Mouse (Mus musculus) heart, embryonic 12.5 days (tissue): ENCODE data around the gene Fads1. TPM values are rescaled to one million over a fixed set of nuclear protein-coding genes. Genes with fewer than 3 reads are reported as not detected.

ENCODE experiments used
- ATAC-seq: fragments of 200-750 bp; cut with Nextera tagmentation; 2 replicates; pipeline ENCODE4 v1.8.0; 2017; ENCODE audit warnings: moderate TSS enrichment, moderate library complexity; ENCODE audit not compliant: insufficient number of reproducible peaks, low FRiP score
- H3K27ac ChIP-seq: fragments of 300-500 bp; sonication (generic); 2 replicates; pipeline ENCODE4 v1.5.1; 2016; ENCODE audit warnings: mild to moderate bottlenecking, moderate library complexity; ENCODE audit not compliant: poor library complexity, severe bottlenecking
- H3K27me3 ChIP-seq: fragments of 300-500 bp; sonication (generic); replicated peaks from 2 replicates; pipeline ENCODE4 v1.6.1; 2016; ENCODE audit warnings: mild to moderate bottlenecking, moderate library complexity
- H3K36me3 ChIP-seq: fragments of 300-500 bp; sonication (generic); 2 replicates; pipeline ENCODE4 v1.6.1; 2016; ENCODE audit warnings: mild to moderate bottlenecking, moderate library complexity
- H3K4me1 ChIP-seq: fragments of 300-500 bp; sonication (generic); replicated peaks from 2 replicates; pipeline ENCODE4 v1.6.1; 2016; ENCODE audit warnings: mild to moderate bottlenecking
- H3K4me2 ChIP-seq: fragments of 300-500 bp; sonication (generic); 2 replicates; pipeline ENCODE4 v1.6.1; 2016; ENCODE audit warnings: mild to moderate bottlenecking, moderate library complexity
- H3K4me3 ChIP-seq: fragments of 300-500 bp; sonication (generic); 2 replicates; pipeline ENCODE4 v1.5.1; 2016; ENCODE audit warnings: mild to moderate bottlenecking
- H3K9ac ChIP-seq: fragments of 300-500 bp; sonication (generic); 2 replicates; pipeline ENCODE4 v1.6.1; 2016; ENCODE audit warnings: mild to moderate bottlenecking, moderate library complexity
- H3K9me3 ChIP-seq: fragments of 300-500 bp; sonication (generic); replicated peaks from 2 replicates; pipeline ENCODE4 v1.6.1; 2016; ENCODE audit warnings: mild to moderate bottlenecking, moderate library complexity
- WGBS: fragments of 180-500 bp; shearing (Covaris S2); methylation state at CpG from one replicate; pipeline ENCODE4 v1.1.7; 2016; 5-methylcytosine and 5-hydroxymethylcytosine counted together
- polyA plus RNA-seq: library from polyadenylated mRNA; unstranded; fragments of >200 nt; fragmentation: Nextera tagmentation; extraction: Ambion mirVana; gene quantifications from 2 replicates; pipeline ENCODE4 v1.2.1, GENCODE M21; 2016

Gene Fads1
- polyA plus RNA-seq, 1 experiment from 2014 or later, result 72.1 TPM

DNA sequence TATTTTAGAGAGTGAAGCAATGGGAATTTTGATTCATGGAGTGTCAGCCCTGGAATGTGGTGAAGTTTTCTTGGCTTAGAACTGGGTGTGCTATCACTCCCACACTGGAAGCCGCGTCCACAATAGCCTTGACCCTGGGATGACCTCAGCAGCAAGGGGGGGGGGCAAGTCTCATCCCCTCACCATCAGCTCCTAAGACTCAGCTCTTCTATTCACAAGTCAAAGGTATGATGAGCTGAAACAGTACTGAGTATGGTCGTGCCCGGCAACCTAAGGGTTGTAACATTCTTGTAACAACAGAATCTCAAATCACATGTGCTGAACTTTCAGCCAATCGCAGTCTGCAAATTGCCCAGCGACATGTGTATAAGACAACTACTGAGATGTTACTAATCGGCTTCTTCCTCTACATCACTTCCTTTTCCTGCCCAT is 5.7 kb upstream of the Fads1 start:
- peak overlapping the region; percentile 54; the same call in 1 of the 2 replicates for H3K27ac ChIP-seq
- H3K36me3 ChIP-seq, result no peaks in the 10 kb centered on the region
- WGBS, result 38% methylated on average over 7 of the region's 7 CpGs
- peak overlapping the region; percentile 21; the same call in 1 of the 2 replicates for H3K4me2 ChIP-seq
- peaks cover 5% of the 10 kb centered on the region; the same call in 1 of the 2 replicates for H3K9me3 ChIP-seq
- peaks cover 16% of the 10 kb centered on the region for H3K4me1 ChIP-seq
- no peak for ATAC-seq
- no peaks in the 10 kb centered on the region for H3K27me3 ChIP-seq
- no peak overlapping the region for H3K4me3 ChIP-seq
- no peak overlapping the region for H3K9ac ChIP-seq

DNA sequence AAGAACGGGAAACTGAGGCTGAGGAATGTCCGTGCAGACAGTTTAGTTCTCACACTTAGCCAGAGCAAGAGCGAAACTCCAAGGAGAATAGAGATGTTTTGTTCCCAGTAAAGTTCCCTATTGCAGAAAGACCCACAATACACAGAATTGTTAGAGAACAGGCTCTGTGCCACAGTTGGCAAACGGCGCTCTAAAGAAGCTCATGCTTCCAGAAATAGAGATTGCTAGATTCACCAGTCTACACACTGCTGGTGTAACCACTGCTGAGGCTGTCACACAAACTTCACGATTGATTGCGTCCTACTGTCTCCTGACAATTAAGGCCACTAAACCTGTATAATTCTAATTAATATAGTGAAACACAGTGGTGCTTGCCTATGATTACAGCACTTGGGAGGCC is 1.5 kb upstream of the Fads1 start:
- 91% methylated on average over 7 of the region's 7 CpGs for WGBS
- Histone ChIP-seq H3K27ac (no peak overlapping the region), H3K4me1 (peaks cover 26% of the 10 kb centered on the region), H3K9me3 (peaks cover 5% of the 10 kb centered on the region; the same call in 1 of the 2 replicates), H3K36me3 (peaks cover 14% of the 10 kb centered on the region), H3K4me2 (no peak overlapping the region), H3K9ac (no peak overlapping the region), H3K27me3 (no peaks in the 10 kb centered on the region), H3K4me3 (no peak overlapping the region)
- ATAC-seq, result no peak

DNA sequence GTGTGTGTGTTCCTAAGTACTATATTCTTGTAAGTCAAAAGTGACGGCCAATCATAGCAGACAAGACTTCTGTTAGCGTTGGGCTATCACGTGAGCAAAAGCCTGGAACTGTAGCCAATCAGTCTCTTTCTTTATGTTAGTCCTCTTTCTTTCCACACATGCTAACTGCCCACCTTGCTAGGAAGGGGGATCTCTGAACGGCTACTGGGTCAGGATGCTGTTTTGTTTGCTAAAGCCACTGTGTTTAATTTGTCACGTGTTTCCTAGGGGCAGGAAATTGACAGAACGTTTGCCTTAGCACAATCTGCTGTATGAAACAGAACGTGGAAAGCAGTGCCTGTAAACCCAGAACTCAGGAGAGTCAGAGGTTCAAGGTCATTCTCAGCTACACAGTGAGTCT is 546 bp upstream of the Fads1 start:
- Histone ChIP-seq H3K4me1 (peaks cover 21% of the 10 kb centered on the region), H3K27me3 (no peaks in the 10 kb centered on the region), H3K36me3 (peaks cover 23% of the 10 kb centered on the region), H3K4me3 (peak overlapping the region; percentile 94), H3K9ac (peak overlapping the region; percentile 28; the same call in 1 of the 2 replicates), H3K4me2 (peak overlapping the region; percentile 88), H3K9me3 (peaks cover 5% of the 10 kb centered on the region; the same call in 1 of the 2 replicates), H3K27ac (peak overlapping the region; percentile 50)
- ATAC-seq, result 0 out of 2 replicates have a peak, but pooled peaks have one; percentile 1
- 37% methylated on average over 7 of the region's 7 CpGs for WGBS

DNA sequence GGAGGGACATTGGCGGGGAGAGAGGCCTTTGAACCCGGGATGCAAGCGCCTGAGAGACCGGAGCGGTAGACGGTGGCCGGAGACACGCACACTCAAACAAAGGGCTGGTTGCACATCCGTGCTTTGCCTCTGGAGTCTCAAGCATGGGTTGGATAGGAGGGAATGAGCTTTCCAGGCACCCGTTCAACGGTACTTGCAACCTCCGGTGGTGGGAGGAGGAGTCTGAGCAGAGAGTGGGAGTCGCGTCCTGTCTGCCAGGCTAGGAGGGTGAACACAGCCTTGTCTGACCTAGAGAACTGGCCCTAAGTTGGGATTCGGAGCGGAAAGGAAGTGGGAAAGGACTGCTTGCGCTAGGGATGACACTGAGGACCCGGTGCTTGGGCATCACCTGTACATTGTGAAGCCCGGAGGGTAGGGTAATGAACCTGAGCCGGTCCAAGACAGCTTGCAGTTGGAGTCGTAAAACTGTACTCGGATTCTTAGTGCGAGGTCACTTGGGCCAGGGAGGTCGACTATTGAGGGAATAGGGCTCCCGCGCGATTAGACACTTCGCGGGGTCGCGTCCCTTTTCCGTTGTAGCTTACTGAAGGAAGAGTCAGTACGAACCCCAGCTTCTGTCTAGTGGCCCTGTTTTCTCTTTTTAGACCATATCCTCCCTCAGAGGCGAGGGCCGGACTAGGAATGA is 753 bp downstream of the Fads1 start:
- Histone ChIP-seq H3K36me3 (peaks cover 36% of the 10 kb centered on the region), H3K4me3 (peak overlapping the region; percentile 94), H3K27ac (peak overlapping the region; percentile 94), H3K4me1 (peaks cover 18% of the 10 kb centered on the region), H3K4me2 (peak overlapping the region; percentile 88), H3K27me3 (no peaks in the 10 kb centered on the region), H3K9ac (peak overlapping the region; percentile 90), H3K9me3 (peaks cover 1% of the 10 kb centered on the region; the same call in 1 of the 2 replicates)
- ATAC-seq, result peak; percentile 79
- WGBS, result under 1% methylated on average over 35 of the region's 35 CpGs

DNA sequence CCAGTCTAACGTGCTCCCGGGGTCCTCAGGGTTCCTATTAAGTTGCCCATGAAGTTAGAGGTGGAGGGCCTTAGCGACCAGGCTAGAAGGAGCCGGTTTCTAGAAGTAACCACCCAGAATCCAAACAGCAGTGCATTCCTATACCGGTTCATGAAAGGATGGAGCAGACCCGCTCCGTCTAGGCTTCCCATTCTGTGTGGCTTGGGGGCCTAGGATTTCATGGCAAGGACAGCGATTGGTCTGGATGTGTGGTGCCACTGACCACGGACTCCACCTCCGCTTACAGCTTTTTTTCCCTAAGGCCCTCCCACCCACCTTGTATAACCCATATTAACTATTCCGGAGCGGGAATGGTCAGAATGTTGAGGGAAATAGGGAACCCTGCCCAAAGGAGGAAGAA is 1.4 kb downstream of the Fads1 start:
- no peak for ATAC-seq
- no peaks in the 10 kb centered on the region for H3K27me3 ChIP-seq
- H3K4me3 ChIP-seq, result peak overlapping the region; percentile 94
- no peaks in the 10 kb centered on the region for H3K9me3 ChIP-seq
- peak overlapping the region; percentile 88 for H3K4me2 ChIP-seq
- H3K9ac ChIP-seq, result peak overlapping the region; percentile 90
- peaks cover 18% of the 10 kb centered on the region for H3K4me1 ChIP-seq
- WGBS, result 24% methylated on average over 12 of the region's 12 CpGs
- H3K27ac ChIP-seq, result peak overlapping the region; percentile 94
- H3K36me3 ChIP-seq, result peaks cover 43% of the 10 kb centered on the region

DNA sequence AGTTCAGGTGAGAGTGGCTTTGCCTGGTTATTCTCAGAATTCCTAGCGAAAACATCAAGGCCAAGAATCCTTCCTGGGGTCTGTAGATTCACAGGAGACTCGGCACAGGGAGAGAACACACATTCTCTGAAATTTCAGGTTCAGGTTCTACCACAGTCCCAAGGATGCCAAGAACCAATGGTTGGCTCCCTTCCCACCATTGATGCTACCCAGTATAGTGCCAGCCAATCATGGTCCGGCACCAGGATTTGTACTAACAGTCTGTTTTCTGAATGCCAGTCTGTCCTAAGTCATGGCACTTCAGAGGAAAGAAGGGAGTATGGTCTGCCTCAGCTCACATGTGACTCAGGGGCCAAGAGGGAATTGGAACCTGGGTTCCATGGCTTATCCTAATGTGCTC is 3.2 kb downstream of the Fads1 start:
- peaks cover 18% of the 10 kb centered on the region for H3K4me1 ChIP-seq
- H3K4me3 ChIP-seq, result no peak overlapping the region
- H3K9ac ChIP-seq, result no peak overlapping the region
- no peak for ATAC-seq
- no peaks in the 10 kb centered on the region for H3K9me3 ChIP-seq
- H3K27me3 ChIP-seq, result no peaks in the 10 kb centered on the region
- H3K36me3 ChIP-seq, result peaks cover 59% of the 10 kb centered on the region
- no peak overlapping the region for H3K4me2 ChIP-seq
- H3K27ac ChIP-seq, result no peak overlapping the region
- 94% methylated on average over 3 of the region's 3 CpGs for WGBS

DNA sequence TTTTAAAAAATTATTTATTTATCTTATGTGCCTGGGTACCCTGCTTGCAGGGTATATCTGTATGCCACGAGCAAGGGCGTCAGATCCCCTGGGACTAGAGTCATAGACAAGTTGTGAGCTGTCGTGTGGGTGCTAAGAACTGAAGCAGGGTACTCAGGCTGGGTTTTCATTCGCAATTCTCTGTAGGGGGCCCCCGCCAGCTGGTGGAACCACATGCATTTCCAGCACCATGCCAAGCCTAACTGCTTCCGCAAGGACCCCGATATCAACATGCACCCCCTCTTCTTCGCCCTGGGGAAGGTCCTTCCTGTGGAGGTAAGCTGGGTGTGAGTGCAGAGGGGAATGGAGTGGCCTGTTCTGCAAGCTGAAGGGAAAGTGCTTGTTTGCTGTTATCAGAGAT is 3.9 kb downstream of the Fads1 start:
- no peak overlapping the region for H3K4me2 ChIP-seq
- H3K9me3 ChIP-seq, result no peaks in the 10 kb centered on the region
- H3K9ac ChIP-seq, result no peak overlapping the region
- H3K27ac ChIP-seq, result no peak overlapping the region
- H3K27me3 ChIP-seq, result no peaks in the 10 kb centered on the region
- no peak for ATAC-seq
- no peak overlapping the region for H3K4me3 ChIP-seq
- 93% methylated on average over 8 of the region's 8 CpGs for WGBS
- peaks cover 65% of the 10 kb centered on the region for H3K36me3 ChIP-seq
- H3K4me1 ChIP-seq, result peaks cover 24% of the 10 kb centered on the region

DNA sequence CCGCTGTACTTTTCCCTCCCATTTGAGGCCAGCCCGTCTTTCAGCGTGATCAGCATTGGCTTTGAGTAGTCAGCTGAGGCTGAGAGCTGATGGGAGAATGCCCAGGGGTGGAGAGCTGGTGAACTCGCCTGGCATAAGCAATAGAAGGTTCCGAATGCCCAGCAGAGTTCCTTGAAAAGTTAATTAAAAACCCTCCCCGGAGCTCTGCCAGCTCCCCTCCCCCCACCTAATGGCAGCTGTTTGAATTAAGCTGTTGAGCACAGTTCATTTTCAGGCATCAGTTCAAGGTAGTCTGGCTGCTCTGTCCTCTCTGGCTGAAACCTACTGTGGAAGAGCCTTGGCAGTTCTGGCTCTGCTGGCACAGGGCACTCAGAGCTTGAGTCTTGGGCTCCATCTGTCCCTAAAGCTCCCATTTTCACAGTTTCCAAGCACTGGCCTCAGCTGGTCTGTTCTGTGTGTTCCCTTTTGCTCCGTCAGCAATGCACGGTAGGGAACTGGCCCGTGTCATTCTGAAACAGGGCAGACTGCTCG is 5.7 kb downstream of the Fads1 start:
- H3K27me3 ChIP-seq, result no peaks in the 10 kb centered on the region

DNA sequence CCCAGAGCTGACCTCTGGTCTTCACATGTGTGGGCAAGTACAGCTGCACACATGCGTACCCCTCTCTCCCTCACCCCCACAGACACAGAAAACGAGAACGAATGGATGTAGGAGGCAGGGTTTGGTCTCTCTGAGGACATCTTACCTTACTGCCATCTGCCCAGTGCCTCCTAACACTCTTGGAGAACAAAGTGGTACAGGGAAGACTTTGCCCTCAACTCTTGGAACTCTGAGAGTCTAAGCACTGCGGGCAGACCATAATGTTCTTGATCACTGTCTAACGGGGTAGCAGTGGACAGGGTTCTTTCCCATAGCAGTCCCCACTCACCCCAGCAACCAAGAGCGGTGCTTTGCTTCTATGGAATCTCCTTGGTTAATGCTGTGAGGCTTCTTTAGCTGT is 6.3 kb downstream of the Fads1 start:
- H3K36me3 ChIP-seq, result peaks cover 90% of the 10 kb centered on the region
- H3K4me2 ChIP-seq, result no peak overlapping the region
- H3K9me3 ChIP-seq, result no peaks in the 10 kb centered on the region
- H3K27me3 ChIP-seq, result no peaks in the 10 kb centered on the region
- 90% methylated on average over 6 of the region's 6 CpGs for WGBS
- H3K4me3 ChIP-seq, result no peak overlapping the region
- H3K4me1 ChIP-seq, result peaks cover 15% of the 10 kb centered on the region
- H3K9ac ChIP-seq, result no peak overlapping the region
- no peak overlapping the region for H3K27ac ChIP-seq
- ATAC-seq, result no peak

More for the DNA sequence above, 5.7 kb downstream of the Fads1 start:
- peaks cover 83% of the 10 kb centered on the region for H3K36me3 ChIP-seq
- no peak for ATAC-seq
- no peak overlapping the region for H3K4me3 ChIP-seq
- H3K27ac ChIP-seq, result no peak overlapping the region
- H3K9me3 ChIP-seq, result no peaks in the 10 kb centered on the region
- WGBS, result 85% methylated on average over 10 of the region's 10 CpGs
- H3K4me1 ChIP-seq, result peaks cover 19% of the 10 kb centered on the region
- H3K9ac ChIP-seq, result no peak overlapping the region
- no peak overlapping the region for H3K4me2 ChIP-seq

DNA sequence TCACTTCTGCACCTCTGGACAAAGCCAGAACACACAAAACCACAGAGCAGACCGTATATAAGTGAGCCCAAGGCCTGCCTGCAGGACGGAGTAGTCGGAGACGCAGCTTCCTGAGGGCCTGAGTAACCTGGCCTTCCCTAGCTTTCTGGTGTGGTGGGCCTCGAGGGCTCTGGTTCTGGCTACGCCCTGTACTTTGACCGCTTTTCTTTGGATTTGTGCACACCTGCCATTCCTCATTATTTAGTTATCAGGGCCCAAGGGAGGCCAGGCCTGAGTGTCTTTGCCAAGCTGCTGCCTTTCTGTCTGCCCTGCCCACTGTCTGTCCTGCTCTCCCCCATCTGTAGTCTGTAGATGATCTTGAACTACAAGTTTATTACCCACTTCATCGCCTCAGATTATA is 7.3 kb downstream of the Fads1 start:
- Histone ChIP-seq H3K4me2 (no peak overlapping the region), H3K4me1 (0 out of 2 replicates have a peak, but pooled peaks cover 6% of the 10 kb centered on the region), H3K9ac (no peak overlapping the region), H3K36me3 (peaks cover 98% of the 10 kb centered on the region), H3K4me3 (no peak overlapping the region), H3K9me3 (no peaks in the 10 kb centered on the region), H3K27ac (no peak overlapping the region), H3K27me3 (no peaks in the 10 kb centered on the region)
- WGBS, result 90% methylated on average over 8 of the region's 8 CpGs
- no peak for ATAC-seq

DNA sequence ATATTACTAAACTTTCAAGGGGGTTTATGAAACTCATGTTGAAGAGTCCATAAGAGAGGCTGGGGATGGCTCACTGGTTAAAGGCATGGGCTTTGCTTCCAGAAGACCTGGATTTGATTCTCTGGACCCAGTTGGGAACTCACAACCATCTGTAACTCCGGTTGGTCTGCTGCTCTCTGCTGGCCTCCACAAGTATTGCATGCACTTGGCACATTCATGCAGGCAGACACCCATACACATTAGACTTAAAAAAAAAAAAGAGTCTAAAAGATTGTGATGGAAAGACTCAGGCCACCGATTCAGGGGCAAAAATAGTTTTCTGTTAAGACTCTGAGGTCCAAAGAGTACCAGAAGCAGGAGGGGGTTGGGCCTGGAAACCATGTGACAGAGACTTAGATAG is 8.1 kb downstream of the Fads1 start:
- no peak overlapping the region for H3K9ac ChIP-seq
- no peak overlapping the region for H3K27ac ChIP-seq
- WGBS, result 42% methylated on average over 2 of the region's 2 CpGs
- H3K9me3 ChIP-seq, result no peaks in the 10 kb centered on the region
- H3K27me3 ChIP-seq, result no peaks in the 10 kb centered on the region
- H3K4me2 ChIP-seq, result no peak overlapping the region
- 0 out of 2 replicates have a peak, but pooled peaks cover 6% of the 10 kb centered on the region for H3K4me1 ChIP-seq
- ATAC-seq, result 0 out of 2 replicates have a peak, but pooled peaks have one; percentile 6
- H3K36me3 ChIP-seq, result peaks cover 98% of the 10 kb centered on the region
- no peak overlapping the region for H3K4me3 ChIP-seq
